Mouse (Mus musculus): ENCODE data around the gene E330009J07Rik. TPM values are rescaled to one million over a fixed set of nuclear protein-coding genes. Genes with fewer than 3 reads are reported as not detected.

Gene E330009J07Rik
- polyA plus RNA-seq, 1 experiment, result 64.6 TPM

DNA sequence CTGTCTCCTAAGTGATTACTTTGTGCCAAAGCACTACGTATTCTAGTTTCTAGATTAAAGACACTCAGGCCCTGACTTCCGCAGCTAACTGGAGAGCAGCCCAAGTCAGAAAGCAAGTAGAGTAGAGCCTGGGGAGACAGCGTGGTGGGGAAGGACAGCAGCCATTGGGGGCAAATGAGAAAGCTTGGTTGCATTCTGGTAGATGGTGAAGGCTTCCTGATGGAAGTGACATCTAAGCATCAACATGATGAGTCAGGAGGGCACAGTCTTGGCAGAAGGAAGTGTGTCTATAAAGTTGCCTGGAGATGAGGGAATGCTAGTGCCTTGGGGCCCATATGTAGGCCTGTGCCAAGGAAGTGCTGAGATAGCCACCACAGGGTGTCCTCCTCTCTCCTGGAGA is 22.4 kb downstream of the E330009J07Rik start:
- H3K27me3 ChIP-seq (ENCODE audit: control insufficient read depth, insufficient read depth, low read length), result no peaks in the 10 kb centered on the region
- no peak for TF ChIP-seq CTCF (IDR thresholded peaks at IDR 0.05; ENCODE audit: borderline replicate concordance, insufficient read depth, low read depth, low read length)
- no peak for TF ChIP-seq POLR2A (IDR thresholded peaks at IDR 0.05; ENCODE audit: borderline replicate concordance, insufficient read depth, low read length)
- H3K4me1 ChIP-seq (ENCODE audit: control insufficient read depth, insufficient read depth, low read length), result peaks cover 39% of the 10 kb centered on the region
- DNase-seq, result peak in 1 of 2 experiments; percentile 57
- WGBS, result 14% methylated on average over 3 of the region's 3 CpGs
- peak overlapping the region; percentile 79 for H3K27ac ChIP-seq (ENCODE audit: insufficient read depth, low read length)
- no peak overlapping the region for H3K4me3 ChIP-seq (replicated peaks; ENCODE audit: insufficient read depth, low read depth, low read length)

- 22% methylated on average over 5 of the region's 5 CpGs for WGBS
- no peaks in the 10 kb centered on the region for H3K27me3 ChIP-seq (ENCODE audit: control insufficient read depth, insufficient read depth, low read length)
- H3K4me1 ChIP-seq (ENCODE audit: control insufficient read depth, insufficient read depth, low read length), result peaks cover 39% of the 10 kb centered on the region
- H3K4me3 ChIP-seq (replicated peaks; ENCODE audit: insufficient read depth, low read depth, low read length), result no peak overlapping the region
- H3K27ac ChIP-seq (ENCODE audit: insufficient read depth, low read length), result peak overlapping the region; percentile 79
- peak; percentile 71 to 89 for DNase-seq
- no peak for TF ChIP-seq POLR2A (IDR thresholded peaks at IDR 0.05; ENCODE audit: borderline replicate concordance, insufficient read depth, low read length)
- TF ChIP-seq CTCF (IDR thresholded peaks at IDR 0.05; ENCODE audit: borderline replicate concordance, insufficient read depth, low read depth, low read length), result no peak
These were observed 22.9 kb downstream of the E330009J07Rik start for GRCm38 (mm10) chr6:40413046-40413445.

- peaks cover 48% of the 10 kb centered on the region for H3K4me1 ChIP-seq (ENCODE audit: control insufficient read depth, insufficient read depth, low read length)
- no peak overlapping the region for H3K27ac ChIP-seq (ENCODE audit: insufficient read depth, low read length)
- DNase-seq, result no peak
- TF ChIP-seq POLR2A (IDR thresholded peaks at IDR 0.05; ENCODE audit: borderline replicate concordance, insufficient read depth, low read length) (no peak), CTCF (IDR thresholded peaks at IDR 0.05; ENCODE audit: borderline replicate concordance, insufficient read depth, low read depth, low read length) (no peak)
- H3K27me3 ChIP-seq (ENCODE audit: control insufficient read depth, insufficient read depth, low read length), result no peaks in the 10 kb centered on the region
- 93% methylated on average over 3 of the region's 3 CpGs for WGBS
- no peak overlapping the region for H3K4me3 ChIP-seq (replicated peaks; ENCODE audit: insufficient read depth, low read depth, low read length)
These were observed 24.9 kb downstream of the E330009J07Rik start for GRCm38 (mm10) chr6:40411085-40411484.

DNA sequence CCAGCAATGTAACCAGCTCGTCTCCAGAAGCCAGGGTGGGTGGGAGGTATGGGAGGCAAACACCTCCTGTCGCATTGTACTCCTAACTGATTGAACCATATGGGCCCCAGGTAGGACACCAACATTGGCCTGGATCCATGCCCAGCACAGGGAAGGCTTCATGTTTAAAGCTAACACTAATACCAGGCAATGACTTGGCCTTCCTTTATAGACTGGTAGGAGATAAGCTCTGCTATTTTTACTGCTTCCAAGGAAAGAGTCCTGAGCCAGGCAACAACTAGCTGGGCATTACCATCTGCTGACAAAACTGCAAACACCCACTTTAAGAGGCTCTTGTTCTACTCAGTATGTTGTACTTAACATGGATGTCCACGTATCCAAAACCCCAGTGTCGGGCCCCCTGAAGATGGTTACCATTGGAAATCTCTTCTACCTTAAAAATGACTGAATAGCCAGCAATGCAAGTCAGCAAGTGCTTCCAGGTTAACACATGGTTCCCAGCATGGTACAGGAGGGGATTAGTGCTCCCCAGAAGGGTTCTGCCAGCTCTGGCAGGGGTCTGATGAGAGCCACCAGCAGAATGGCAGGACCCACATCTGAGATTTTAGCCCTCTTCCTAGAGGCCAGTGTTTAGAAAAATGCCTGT is 32.2 kb downstream of the E330009J07Rik start:
- peak; percentile 91 to 96 for DNase-seq
- WGBS, result 17% methylated on average over 4 of the region's 4 CpGs
- TF ChIP-seq POLR2A (IDR thresholded peaks at IDR 0.05; ENCODE audit: borderline replicate concordance, insufficient read depth, low read length), result no peak
- no peak for TF ChIP-seq CTCF (IDR thresholded peaks at IDR 0.05; ENCODE audit: borderline replicate concordance, insufficient read depth, low read depth, low read length)
- no peak overlapping the region for H3K4me3 ChIP-seq (replicated peaks; ENCODE audit: insufficient read depth, low read depth, low read length)
- peak overlapping the region; percentile 87 for H3K27ac ChIP-seq (ENCODE audit: insufficient read depth, low read length)
- H3K4me1 ChIP-seq (ENCODE audit: control insufficient read depth, insufficient read depth, low read length), result peaks cover 44% of the 10 kb centered on the region
- H3K27me3 ChIP-seq (ENCODE audit: control insufficient read depth, insufficient read depth, low read length), result no peaks in the 10 kb centered on the region

GRCm38 (mm10) chr6:40402031-40402430 is 33.9 kb downstream of the E330009J07Rik start:
- Histone ChIP-seq H3K4me3 (replicated peaks; ENCODE audit: insufficient read depth, low read depth, low read length) (no peak overlapping the region), H3K27me3 (ENCODE audit: control insufficient read depth, insufficient read depth, low read length) (no peaks in the 10 kb centered on the region), H3K4me1 (ENCODE audit: control insufficient read depth, insufficient read depth, low read length) (peaks cover 32% of the 10 kb centered on the region), H3K27ac (ENCODE audit: insufficient read depth, low read length) (peak overlapping the region; percentile 87; the same call in 1 of the 2 replicates)
- 90% methylated on average over 2 of the region's 2 CpGs for WGBS
- no peak for DNase-seq
- TF ChIP-seq CTCF (IDR thresholded peaks at IDR 0.05; ENCODE audit: borderline replicate concordance, insufficient read depth, low read depth, low read length) (no peak), POLR2A (IDR thresholded peaks at IDR 0.05; ENCODE audit: borderline replicate concordance, insufficient read depth, low read length) (no peak)

DNA sequence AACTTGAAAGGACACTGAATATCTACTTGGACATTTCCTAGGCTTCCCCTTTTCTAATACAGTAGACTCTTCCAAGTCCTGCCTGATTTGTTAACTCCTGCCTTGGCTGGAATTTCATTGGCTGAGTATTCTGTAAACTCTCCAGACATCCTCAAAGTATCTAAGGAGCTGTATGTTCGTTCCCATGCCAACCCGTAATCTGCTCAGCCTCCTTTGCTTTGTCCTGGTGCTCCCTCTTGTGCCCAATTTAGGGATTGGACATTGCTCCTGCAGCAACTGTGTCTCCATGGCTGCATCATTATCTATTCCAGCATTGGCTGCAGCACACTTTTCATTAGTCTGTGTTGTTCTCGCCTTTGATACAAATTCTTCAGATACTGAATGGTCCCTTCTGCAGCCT is 42.7 kb downstream of the E330009J07Rik start:
- Histone ChIP-seq H3K27me3 (ENCODE audit: control insufficient read depth, insufficient read depth, low read length) (no peaks in the 10 kb centered on the region), H3K27ac (ENCODE audit: insufficient read depth, low read length) (no peak overlapping the region), H3K4me1 (ENCODE audit: control insufficient read depth, insufficient read depth, low read length) (no peaks in the 10 kb centered on the region), H3K4me3 (replicated peaks; ENCODE audit: insufficient read depth, low read depth, low read length) (no peak overlapping the region)
- WGBS, result 8% methylated on average over 3 of the region's 3 CpGs
- peak; percentile 96 for TF ChIP-seq CTCF (IDR thresholded peaks at IDR 0.05; ENCODE audit: borderline replicate concordance, insufficient read depth, low read depth, low read length)
- TF ChIP-seq POLR2A (IDR thresholded peaks at IDR 0.05; ENCODE audit: borderline replicate concordance, insufficient read depth, low read length), result no peak
- peak; percentile 83 to 84 for DNase-seq

GRCm38 (mm10) chr6:40390975-40391374 is 45.0 kb downstream of the E330009J07Rik start:
- WGBS, result 81% methylated on average over 1 of the region's 1 CpGs
- TF ChIP-seq POLR2A (IDR thresholded peaks at IDR 0.05; ENCODE audit: borderline replicate concordance, insufficient read depth, low read length) (no peak), CTCF (IDR thresholded peaks at IDR 0.05; ENCODE audit: borderline replicate concordance, insufficient read depth, low read depth, low read length) (peak; percentile 9; the same call in 1 of the 2 replicates)
- Histone ChIP-seq H3K4me1 (ENCODE audit: control insufficient read depth, insufficient read depth, low read length) (no peaks in the 10 kb centered on the region), H3K27ac (ENCODE audit: insufficient read depth, low read length) (no peak overlapping the region), H3K27me3 (ENCODE audit: control insufficient read depth, insufficient read depth, low read length) (no peaks in the 10 kb centered on the region), H3K4me3 (replicated peaks; ENCODE audit: insufficient read depth, low read depth, low read length) (no peak overlapping the region)
- peak; percentile 23 to 52 for DNase-seq

- H3K27me3 ChIP-seq (ENCODE audit: control insufficient read depth, insufficient read depth, low read length), result no peaks in the 10 kb centered on the region
- no peak for DNase-seq
- no peaks in the 10 kb centered on the region for H3K4me1 ChIP-seq (ENCODE audit: control insufficient read depth, insufficient read depth, low read length)
- no peak overlapping the region for H3K4me3 ChIP-seq (replicated peaks; ENCODE audit: insufficient read depth, low read depth, low read length)
- TF ChIP-seq CTCF (IDR thresholded peaks at IDR 0.05; ENCODE audit: borderline replicate concordance, insufficient read depth, low read depth, low read length), result no peak
- TF ChIP-seq POLR2A (IDR thresholded peaks at IDR 0.05; ENCODE audit: borderline replicate concordance, insufficient read depth, low read length), result no peak
- 83% methylated on average over 4 of the region's 4 CpGs for WGBS
- no peak overlapping the region for H3K27ac ChIP-seq (ENCODE audit: insufficient read depth, low read length)
These were observed 47.3 kb downstream of the E330009J07Rik start for GRCm38 (mm10) chr6:40388660-40389059.

Measured in cerebellum, adult 2 months (tissue).